Mouse (Mus musculus) liver, embryonic 14.5 days (tissue): ENCODE measurements around the gene Slc25a23.

Experiments used
- CTCF ChIP-seq: IDR thresholded peaks from 2 replicates; pipeline ENCODE4 v1.5.1; 2016; ENCODE audit warnings: antibody characterized with exemption, low read depth, control low read depth
- EP300 ChIP-seq: IDR thresholded peaks from 2 replicates; pipeline ENCODE4 v1.6.1; 2016; ENCODE audit warnings: antibody characterized with exemption, low read depth

DNA sequence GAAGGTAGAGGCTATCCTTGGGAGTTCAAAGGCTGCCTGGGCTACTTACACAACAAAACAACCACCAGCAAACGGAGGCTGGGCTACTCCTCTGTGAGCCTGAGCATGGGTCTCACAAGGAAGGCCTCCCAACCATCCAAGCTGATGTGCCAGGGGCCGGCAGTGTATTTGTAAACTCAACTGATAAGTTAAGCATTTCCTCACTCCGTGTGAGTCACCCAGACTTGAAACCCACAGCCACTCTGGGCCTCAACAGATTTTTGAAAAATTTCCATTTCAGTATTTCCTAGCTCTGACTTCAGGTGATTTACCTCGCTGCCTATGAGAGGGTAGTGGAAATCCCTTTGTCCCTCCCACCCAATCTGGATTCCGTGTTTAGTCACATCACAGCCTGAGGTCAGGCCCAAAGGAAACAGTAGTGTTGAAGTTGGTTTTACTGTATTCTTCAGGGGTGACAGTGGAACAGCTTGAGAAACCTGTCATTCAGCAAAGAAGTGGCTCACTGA is 49.1 kb upstream of the Slc25a23 start:
- TF ChIP-seq EP300 (no peak), CTCF (no peak)
